Comparison of ENCODE assay signal across 9 mouse cellular contexts in the genomic region with DNA sequence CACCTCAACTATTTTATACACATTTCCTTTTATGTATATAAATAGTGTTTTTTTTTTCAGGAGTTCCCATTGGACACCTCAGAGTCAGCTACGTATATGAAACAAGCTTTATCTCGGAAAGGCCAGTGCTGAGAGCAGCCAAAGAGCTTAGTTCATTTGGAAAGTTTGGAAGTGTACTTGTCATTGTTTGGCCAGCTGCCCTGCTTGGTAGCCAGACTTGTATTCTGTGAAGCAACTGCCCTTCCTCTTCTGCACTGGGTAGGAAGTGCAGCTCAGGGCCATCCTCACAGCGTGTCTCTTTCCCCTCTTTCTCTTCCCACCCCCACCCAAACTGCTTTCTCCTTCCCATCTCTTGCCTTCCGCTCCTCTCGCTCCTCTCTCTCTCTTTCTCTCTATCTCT. TPM values are rescaled to one million over a fixed set of nuclear protein-coding genes. Genes with fewer than 3 reads are reported as not detected.
DNase-seq lines count a peak whose midpoint lies in the region; ATAC-seq and TF ChIP-seq lines count a peak whose summit lies in the region.
"Had no signal": no experiment of that assay in that cellular context is flagged by ENCODE, and none has a peak within 500 bp of the region (broad histone marks: within the 10 kb centered on the region; RNA-seq: fewer than 3 reads in every experiment).

No protein-coding gene starts in this region.

- H3K27me3 ChIP-seq in hindbrain, postnatal 0 days (ENCODE audit: insufficient read depth, low read length) = no peaks in the 10 kb centered on the region
- no peaks in the 10 kb centered on the region for H3K27me3 ChIP-seq in hindbrain, embryonic 10.5 days (ENCODE audit: insufficient read depth, poor library complexity, severe bottlenecking)
- H3K27me3 ChIP-seq: embryonic facial prominence, embryonic 15.5 days had no signal

- H3K36me3 ChIP-seq in hindbrain, postnatal 0 days (ENCODE audit: insufficient read depth, low read length) = no peaks in the 10 kb centered on the region
- H3K36me3 ChIP-seq in hindbrain, embryonic 10.5 days = 0 out of 2 replicates have a peak, but pooled peaks cover 4% of the 10 kb centered on the region
- H3K36me3 ChIP-seq: embryonic facial prominence, embryonic 15.5 days had no signal

- 46% methylated on average over 5 of the region's 5 CpGs for WGBS in hindbrain, postnatal 0 days
- 83% methylated on average over 5 of the region's 5 CpGs for WGBS in hindbrain, embryonic 10.5 days

- ATAC-seq in hindbrain, postnatal 0 days = no peak; the same call in 1 of the 2 replicates
- ATAC-seq in monocyte, adult 5-6 weeks (replicated peaks; ENCODE audit: insufficient number of reproducible peaks, low FRiP score, low TSS enrichment, poor library complexity, severe bottlenecking) = 0 out of 2 replicates have a peak, but pooled peaks have one; percentile 51

- no peak overlapping the region for H3K4me3 ChIP-seq in hindbrain, postnatal 0 days (ENCODE audit: low read length)
- no peak overlapping the region for H3K4me3 ChIP-seq in hindbrain, embryonic 10.5 days
- H3K4me3 ChIP-seq: embryonic facial prominence, embryonic 15.5 days had no signal

- no peaks in the 10 kb centered on the region for H3K4me1 ChIP-seq in hindbrain, postnatal 0 days (ENCODE audit: insufficient read depth, low read length)
- peaks cover 7% of the 10 kb centered on the region; the same call in 1 of the 2 replicates for H3K4me1 ChIP-seq in hindbrain, embryonic 10.5 days (replicated peaks)

- DNase-seq in hindbrain, postnatal 0 days (ENCODE audit: low spot score) = peak; percentile 64
- no peak for DNase-seq in hindbrain, embryonic 10.5 days (ENCODE audit: low spot score)
- peak; percentile 97 for DNase-seq in adipocyte (ENCODE audit: low spot score)
- peak; percentile 44 to 76 for DNase-seq in gastrocnemius, postnatal 4 days (ENCODE audit: low spot score in 2 of 2)
- peak; percentile 43 to 51 for DNase-seq in layer of hippocampus, postnatal 10 days (ENCODE audit: low spot score in 2 of 2)
- DNase-seq in T-cell, adult 2 months (ENCODE audit: low spot score) = no peak
- no peak for DNase-seq in cerebellum, adult 11 months

- H3K9me3 ChIP-seq in hindbrain, postnatal 0 days (ENCODE audit: low read length) = no peaks in the 10 kb centered on the region
- H3K9me3 ChIP-seq in hindbrain, embryonic 10.5 days = no peaks in the 10 kb centered on the region
- H3K9me3 ChIP-seq: embryonic facial prominence, embryonic 15.5 days had no signal

- peak overlapping the region; percentile 23; the same call in 1 of the 2 replicates for H3K4me2 ChIP-seq in hindbrain, postnatal 0 days (ENCODE audit: low read depth, low read length)
- H3K4me2 ChIP-seq: embryonic facial prominence, embryonic 15.5 days had no signal

- H3K9ac ChIP-seq in hindbrain, postnatal 0 days (replicated peaks; ENCODE audit: low read length) = no peak overlapping the region
- H3K9ac ChIP-seq: embryonic facial prominence, embryonic 15.5 days had no signal

- no peak for TF ChIP-seq CTCF in hindbrain, postnatal 0 days (IDR thresholded peaks at IDR 0.05; ENCODE audit: low read depth)

- no peak overlapping the region for H3K27ac ChIP-seq in hindbrain, postnatal 0 days
- H3K27ac ChIP-seq in hindbrain, embryonic 10.5 days = no peak overlapping the region
- H3K27ac ChIP-seq: embryonic facial prominence, embryonic 15.5 days had no signal

RNA-seq across cellular contexts. Expression of gene Itgav, which starts 5.1 kb away (rescaled TPM):
- 47.4 and 54.0 TPM in 2 replicates for total RNA-seq in hindbrain, postnatal 0 days (2014; rRNA removed)
- 30.8 and 39.4 TPM in 2 replicates for polyA plus RNA-seq in hindbrain, postnatal 0 days (2015; fragmentation: Nextera tagmentation; extraction: Ambion mirVana)
- 31.8 and 32.4 TPM in 2 replicates for polyA plus RNA-seq in hindbrain, embryonic 10.5 days (2016; fragmentation: Nextera tagmentation; extraction: Ambion mirVana)
- 10 to 100 TPM; 69.8 to 73.2 TPM for total RNA-seq in gastrocnemius, postnatal 4 days (2021)
- total RNA-seq in layer of hippocampus, postnatal 10 days (2021) = 10 to 100 TPM; 50.4 to 52.3 TPM
- total RNA-seq in monocyte, adult 5-6 weeks (2017) = 112 to 168 TPM (median 124 TPM) in 3 replicates

Comparison
In these comparisons a context has a peak if more than half of its experiments do, and no peak if none do; other contexts are left out.
1. DNase-seq: peak in hindbrain, postnatal 0 days (single experiment), adipocyte (single experiment), gastrocnemius, postnatal 4 days (2 of 2) and layer of hippocampus, postnatal 10 days (2 of 2); none in hindbrain, embryonic 10.5 days (single experiment), T-cell, adult 2 months (single experiment) and cerebellum, adult 11 months (single experiment).